Mouse (Mus musculus): ENCODE results near the gene Phactr1. TPM values are rescaled to one million over a fixed set of nuclear protein-coding genes. Genes with fewer than 3 reads are reported as not detected.

The Phactr1 gene
- total and polyA plus RNA-seq, 3 experiments: 0.11 TPM; not detected in 2

DNA sequence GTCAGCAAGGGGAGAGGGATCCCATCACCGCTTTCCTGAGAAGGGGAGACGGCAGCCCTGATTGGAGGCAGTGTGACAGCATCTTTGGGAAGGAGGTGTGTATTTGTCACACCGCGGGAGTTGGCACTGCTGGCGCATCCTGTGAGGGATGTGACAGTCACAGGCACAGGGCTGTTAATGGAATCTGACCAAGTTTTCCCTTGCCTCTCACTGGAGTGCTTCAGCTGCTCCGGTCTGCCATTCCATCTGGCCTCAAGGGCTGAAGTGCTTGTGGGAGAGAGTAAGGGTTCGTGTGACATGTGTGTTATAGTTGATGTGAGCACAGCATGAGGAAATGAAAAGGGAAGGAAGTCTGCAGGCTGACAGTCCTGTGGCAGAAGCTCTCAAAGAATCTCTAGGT lies 431.9 kb downstream of the Phactr1 start:
- ATAC-seq (ENCODE audit: extremely low read depth, insufficient number of reproducible peaks, low FRiP score, poor library complexity, severe bottlenecking) (no peak), DNase-seq (ENCODE audit: low spot score) (no peak)
- Histone ChIP-seq H3K4me3 (ENCODE audit: low read depth, low read length) (no peak overlapping the region), H3K4me1 (ENCODE audit: insufficient read depth, low read depth, low read length) (no peaks in the 10 kb centered on the region), H3K9me3 (replicated peaks) (no peaks in the 10 kb centered on the region), H3K27me3 (ENCODE audit: insufficient read depth, low read length) (peaks cover 2% of the 10 kb centered on the region; the same call in 1 of the 2 replicates), H3K36me3 (replicated peaks) (no peaks in the 10 kb centered on the region)
- TF ChIP-seq GATA1 (IDR thresholded peaks at IDR 0.05; ENCODE audit: borderline replicate concordance, low read length): no peak
- no peak for TF ChIP-seq GATA2 (IDR thresholded peaks at IDR 0.05; ENCODE audit: borderline replicate concordance, low read depth, low read length)
- no peak for TF ChIP-seq POLR2AphosphoS5 (IDR thresholded peaks at IDR 0.05; ENCODE audit: insufficient replicate concordance, low read depth, low read length)
- no peak for TF ChIP-seq CTCF (IDR thresholded peaks at IDR 0.05; ENCODE audit: low read depth, low read length)
- no peak for TF ChIP-seq TAL1 (conservative IDR thresholded peaks at IDR 0.05; ENCODE audit: low read depth, low read length)

DNA sequence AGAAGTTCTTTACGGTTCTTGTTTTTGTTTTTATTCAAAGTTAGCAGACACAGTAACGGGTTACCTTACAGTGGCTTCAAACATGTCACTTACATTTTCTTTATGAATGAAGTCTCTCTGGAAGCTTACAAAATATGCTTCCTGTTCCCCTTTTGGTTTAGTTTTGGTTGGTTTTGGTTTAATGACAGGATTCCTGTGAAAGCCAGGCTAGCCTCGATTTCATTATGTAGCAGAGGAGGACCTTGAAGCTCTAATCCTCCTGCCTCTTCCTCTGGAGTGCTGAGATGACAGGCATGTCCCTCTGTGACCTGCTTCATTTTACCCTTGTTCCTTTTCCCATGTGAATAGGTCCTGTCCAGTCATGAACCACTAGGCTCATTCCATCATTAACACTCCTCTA lies 432.3 kb downstream of the Phactr1 start:
- H3K36me3 ChIP-seq (replicated peaks): no peaks in the 10 kb centered on the region
- H3K4me3 ChIP-seq (ENCODE audit: low read depth, low read length): no peak overlapping the region
- DNase-seq (ENCODE audit: low spot score): no peak
- H3K27me3 ChIP-seq (ENCODE audit: insufficient read depth, low read length): peaks cover 2% of the 10 kb centered on the region; the same call in 1 of the 2 replicates
- no peak for ATAC-seq (ENCODE audit: extremely low read depth, insufficient number of reproducible peaks, low FRiP score, poor library complexity, severe bottlenecking)
- H3K4me1 ChIP-seq (ENCODE audit: insufficient read depth, low read depth, low read length): no peaks in the 10 kb centered on the region
- TF ChIP-seq POLR2AphosphoS5 (IDR thresholded peaks at IDR 0.05; ENCODE audit: insufficient replicate concordance, low read depth, low read length) (no peak), GATA1 (IDR thresholded peaks at IDR 0.05; ENCODE audit: borderline replicate concordance, low read length) (no peak), CTCF (IDR thresholded peaks at IDR 0.05; ENCODE audit: low read depth, low read length) (no peak), GATA2 (IDR thresholded peaks at IDR 0.05; ENCODE audit: borderline replicate concordance, low read depth, low read length) (no peak), TAL1 (conservative IDR thresholded peaks at IDR 0.05; ENCODE audit: low read depth, low read length) (no peak)
- no peaks in the 10 kb centered on the region for H3K9me3 ChIP-seq (replicated peaks)

DNA sequence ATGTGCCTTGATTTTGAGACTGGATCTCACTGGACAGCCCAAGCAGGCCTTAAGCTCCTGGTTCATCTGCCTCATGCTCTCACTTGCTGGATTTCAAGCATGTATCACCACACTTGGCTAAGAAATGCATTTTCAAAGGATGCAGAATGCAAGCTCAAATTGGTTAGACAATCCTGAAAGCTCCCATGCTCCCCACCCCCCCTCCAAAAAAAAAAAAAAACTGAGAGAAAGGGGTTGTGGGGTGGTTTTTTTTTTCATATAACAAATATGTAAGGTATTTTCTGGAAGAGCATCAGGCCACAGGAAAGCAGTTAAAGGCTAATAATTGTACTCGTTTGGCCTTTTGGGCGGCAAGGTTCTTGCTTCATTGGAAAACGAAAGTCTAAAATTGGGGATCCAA lies 432.7 kb downstream of the Phactr1 start:
- TF ChIP-seq GATA2 (IDR thresholded peaks at IDR 0.05; ENCODE audit: borderline replicate concordance, low read depth, low read length) (no peak), GATA1 (IDR thresholded peaks at IDR 0.05; ENCODE audit: borderline replicate concordance, low read length) (no peak), TAL1 (conservative IDR thresholded peaks at IDR 0.05; ENCODE audit: low read depth, low read length) (no peak), CTCF (IDR thresholded peaks at IDR 0.05; ENCODE audit: low read depth, low read length) (no peak), POLR2AphosphoS5 (IDR thresholded peaks at IDR 0.05; ENCODE audit: insufficient replicate concordance, low read depth, low read length) (no peak)
- ATAC-seq (ENCODE audit: extremely low read depth, insufficient number of reproducible peaks, low FRiP score, poor library complexity, severe bottlenecking): no peak
- no peaks in the 10 kb centered on the region for H3K36me3 ChIP-seq (replicated peaks)

DNA sequence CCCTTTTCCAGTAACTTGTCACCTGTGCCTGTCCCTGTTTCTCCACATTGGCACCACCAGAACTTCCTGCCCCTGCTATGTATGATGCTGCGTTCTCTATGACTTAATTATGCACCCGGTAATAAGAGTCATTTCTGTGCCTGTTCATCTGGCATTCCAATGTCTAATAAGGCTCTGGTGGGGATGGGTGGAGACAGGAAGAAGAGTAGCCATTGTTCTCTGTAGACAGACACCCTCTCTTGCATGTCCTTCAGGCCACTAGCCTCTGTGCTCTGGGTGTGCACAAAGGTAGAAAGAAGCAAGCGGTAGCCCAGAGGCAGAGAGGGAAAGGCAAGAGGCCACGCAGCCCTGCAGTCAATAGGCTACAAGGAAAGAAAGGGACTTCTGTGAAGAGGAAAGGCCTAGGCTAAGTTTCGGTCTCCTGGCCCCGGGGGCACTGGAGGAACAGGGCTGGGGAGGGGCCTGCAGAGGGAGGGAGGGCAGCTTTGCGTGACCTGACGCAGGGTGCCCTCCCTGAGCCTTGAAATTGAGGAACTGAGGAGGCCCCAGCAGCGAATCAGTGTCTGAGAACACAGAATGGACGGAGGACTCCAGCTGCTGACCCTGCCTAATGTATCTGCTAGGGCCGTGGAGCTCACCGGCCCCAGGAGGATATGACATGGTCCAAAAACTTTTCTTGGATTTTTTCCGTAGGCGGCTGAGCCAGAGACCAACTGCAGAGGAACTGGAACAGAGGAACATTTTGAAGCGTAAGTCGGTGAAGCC lies 442.1 kb downstream of the Phactr1 start:
- no peaks in the 10 kb centered on the region for H3K4me1 ChIP-seq (ENCODE audit: insufficient read depth, low read depth, low read length)
- H3K4me3 ChIP-seq (ENCODE audit: low read depth, low read length): no peak overlapping the region
- DNase-seq (ENCODE audit: low spot score) (no peak), ATAC-seq (ENCODE audit: extremely low read depth, insufficient number of reproducible peaks, low FRiP score, poor library complexity, severe bottlenecking) (no peak)
- no peaks in the 10 kb centered on the region for H3K9me3 ChIP-seq (replicated peaks)
- TF ChIP-seq CTCF (IDR thresholded peaks at IDR 0.05; ENCODE audit: low read depth, low read length) (no peak), GATA1 (IDR thresholded peaks at IDR 0.05; ENCODE audit: borderline replicate concordance, low read length) (no peak), GATA2 (IDR thresholded peaks at IDR 0.05; ENCODE audit: borderline replicate concordance, low read depth, low read length) (no peak), TAL1 (conservative IDR thresholded peaks at IDR 0.05; ENCODE audit: low read depth, low read length) (no peak), POLR2AphosphoS5 (IDR thresholded peaks at IDR 0.05; ENCODE audit: insufficient replicate concordance, low read depth, low read length) (no peak)
- no peaks in the 10 kb centered on the region for H3K36me3 ChIP-seq (replicated peaks)
- no peaks in the 10 kb centered on the region; the same call in 1 of the 2 replicates for H3K27me3 ChIP-seq (ENCODE audit: insufficient read depth, low read length)

More for the DNA sequence above, 432.7 kb downstream of the Phactr1 start:
- Histone ChIP-seq H3K4me1 (ENCODE audit: insufficient read depth, low read depth, low read length) (no peaks in the 10 kb centered on the region), H3K27me3 (ENCODE audit: insufficient read depth, low read length) (peaks cover 2% of the 10 kb centered on the region; the same call in 1 of the 2 replicates), H3K9me3 (replicated peaks) (no peaks in the 10 kb centered on the region), H3K4me3 (ENCODE audit: low read depth, low read length) (no peak overlapping the region)
- DNase-seq (ENCODE audit: low spot score): no peak

DNA sequence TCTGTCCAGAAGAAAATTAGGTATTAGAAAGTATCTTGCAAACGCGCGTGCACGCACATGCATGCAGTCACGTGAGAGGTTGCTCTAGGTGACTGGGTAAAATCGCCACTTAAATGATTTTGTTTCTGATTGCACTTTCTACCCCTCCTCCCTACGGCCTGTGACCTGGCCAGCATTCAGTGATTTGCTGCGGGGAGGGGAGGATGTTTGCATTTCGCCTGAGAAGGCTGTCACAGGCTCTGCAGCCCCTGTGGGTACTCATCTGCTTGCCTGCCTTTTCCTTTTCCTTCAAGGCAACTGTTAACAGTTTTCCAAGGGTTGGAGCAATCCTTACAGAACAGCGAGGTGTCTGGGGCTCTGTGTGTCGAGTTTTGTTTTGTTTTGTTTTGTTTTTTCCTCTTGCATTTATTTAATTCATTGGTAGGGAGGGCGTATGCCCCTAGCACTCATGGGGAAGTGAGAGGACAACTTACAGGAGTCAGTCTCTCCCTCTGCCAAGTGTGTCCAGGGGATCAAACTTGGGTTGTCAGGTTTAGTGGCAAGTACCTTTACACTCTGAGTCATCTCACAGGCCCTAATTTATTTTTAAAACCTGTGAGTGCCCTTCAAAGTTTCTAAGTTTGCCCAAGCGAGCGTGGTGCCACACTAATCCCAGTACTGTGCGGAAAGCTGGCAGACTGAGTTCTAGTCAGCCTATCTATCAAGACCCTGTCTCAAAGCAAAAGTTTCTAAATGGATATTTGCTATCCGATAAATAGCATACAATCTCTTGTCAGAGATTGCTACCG lies 443.7 kb downstream of the Phactr1 start:
- no peak for ATAC-seq (ENCODE audit: extremely low read depth, insufficient number of reproducible peaks, low FRiP score, poor library complexity, severe bottlenecking)
- Histone ChIP-seq H3K4me1 (ENCODE audit: insufficient read depth, low read depth, low read length) (no peaks in the 10 kb centered on the region), H3K27me3 (ENCODE audit: insufficient read depth, low read length) (no peaks in the 10 kb centered on the region; the same call in 1 of the 2 replicates), H3K36me3 (replicated peaks) (no peaks in the 10 kb centered on the region), H3K9me3 (replicated peaks) (no peaks in the 10 kb centered on the region), H3K4me3 (ENCODE audit: low read depth, low read length) (no peak overlapping the region)
- no peak for DNase-seq (ENCODE audit: low spot score)
- TF ChIP-seq GATA1 (IDR thresholded peaks at IDR 0.05; ENCODE audit: borderline replicate concordance, low read length) (no peak), POLR2AphosphoS5 (IDR thresholded peaks at IDR 0.05; ENCODE audit: insufficient replicate concordance, low read depth, low read length) (no peak), TAL1 (conservative IDR thresholded peaks at IDR 0.05; ENCODE audit: low read depth, low read length) (no peak), CTCF (IDR thresholded peaks at IDR 0.05; ENCODE audit: low read depth, low read length) (no peak), GATA2 (IDR thresholded peaks at IDR 0.05; ENCODE audit: borderline replicate concordance, low read depth, low read length) (no peak)

DNA sequence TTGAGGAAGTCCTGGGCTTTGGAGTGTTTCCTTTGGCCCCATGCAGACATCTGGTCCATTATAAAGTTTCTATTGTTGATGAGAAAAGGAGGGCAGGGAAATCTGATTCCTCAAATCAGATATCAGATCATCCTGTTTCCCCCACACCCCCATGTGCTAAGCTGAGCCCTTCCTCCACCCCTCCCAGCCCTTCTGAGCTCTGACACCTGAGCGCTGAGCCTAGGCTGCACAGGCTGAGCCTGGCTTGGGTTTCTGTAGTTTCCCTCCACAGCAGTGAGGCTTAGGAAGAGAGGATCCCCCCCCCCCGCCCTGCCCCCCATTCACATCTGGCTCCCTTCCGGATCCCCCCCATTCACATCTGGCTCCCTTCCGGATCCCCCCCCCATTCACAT lies 444.3 kb downstream of the Phactr1 start:
- ATAC-seq (ENCODE audit: extremely low read depth, insufficient number of reproducible peaks, low FRiP score, poor library complexity, severe bottlenecking): no peak
- DNase-seq (ENCODE audit: low spot score): no peak
- Histone ChIP-seq H3K4me3 (ENCODE audit: low read depth, low read length) (no peak overlapping the region), H3K9me3 (replicated peaks) (no peaks in the 10 kb centered on the region), H3K27me3 (ENCODE audit: insufficient read depth, low read length) (no peaks in the 10 kb centered on the region; the same call in 1 of the 2 replicates), H3K36me3 (replicated peaks) (no peaks in the 10 kb centered on the region), H3K4me1 (ENCODE audit: insufficient read depth, low read depth, low read length) (no peaks in the 10 kb centered on the region)
- TF ChIP-seq GATA2 (IDR thresholded peaks at IDR 0.05; ENCODE audit: borderline replicate concordance, low read depth, low read length) (no peak), GATA1 (IDR thresholded peaks at IDR 0.05; ENCODE audit: borderline replicate concordance, low read length) (no peak), TAL1 (conservative IDR thresholded peaks at IDR 0.05; ENCODE audit: low read depth, low read length) (no peak), POLR2AphosphoS5 (IDR thresholded peaks at IDR 0.05; ENCODE audit: insufficient replicate concordance, low read depth, low read length) (no peak), CTCF (IDR thresholded peaks at IDR 0.05; ENCODE audit: low read depth, low read length) (no peak)
